Mouse (Mus musculus): ENCODE measurements around the gene Srsf10.

The Srsf10 gene

GRCm38 (mm10) chr4:135855536-135856222 is at the start of gene Srsf10:
TSS of gene Srsf10 (plus strand) at chr4:135855747.
- peak; percentile 98 for DNase-seq

- no peak for DNase-seq
Observed at GRCm38 (mm10) chr4:135814896-135815295, 40.7 kb upstream of the Srsf10 start.

DNA sequence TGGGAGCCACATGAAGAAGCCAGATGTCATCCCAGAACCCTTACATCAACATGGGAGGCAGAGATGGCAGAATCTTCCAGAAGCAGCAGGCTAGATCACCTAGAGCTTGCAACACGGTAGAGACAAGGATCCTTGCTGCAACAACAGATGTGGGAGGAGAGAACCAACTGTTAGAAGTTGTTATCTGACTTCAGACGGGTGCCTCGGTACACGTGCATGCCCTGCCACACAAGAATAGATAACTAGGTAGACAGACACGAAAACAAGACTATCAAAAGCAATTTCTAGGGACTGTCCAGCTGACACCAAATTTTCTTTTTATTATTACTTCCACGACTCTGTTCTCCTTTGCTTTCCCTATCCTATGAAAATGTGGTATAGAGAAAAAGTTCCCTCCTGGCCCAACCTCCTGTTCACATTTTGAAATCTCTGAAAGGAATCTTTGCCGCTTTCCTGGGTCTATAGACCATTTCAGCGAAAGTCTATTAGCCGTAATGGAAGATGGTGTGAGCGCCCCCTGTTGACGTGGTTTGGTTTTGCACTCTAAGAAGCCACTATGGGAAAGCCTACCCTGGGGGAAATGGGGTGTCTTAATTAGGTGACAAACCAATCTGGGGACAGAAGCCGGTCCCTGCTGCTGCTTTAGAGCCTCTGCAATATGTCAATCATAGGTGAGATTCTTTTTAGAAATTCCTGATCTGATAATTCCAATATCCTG is 38.5 kb upstream of the Srsf10 start:
- peak; percentile 54 for DNase-seq

GRCm38 (mm10) chr4:135818366-135818765 is 37.2 kb upstream of the Srsf10 start:
- DNase-seq = no peak

DNA sequence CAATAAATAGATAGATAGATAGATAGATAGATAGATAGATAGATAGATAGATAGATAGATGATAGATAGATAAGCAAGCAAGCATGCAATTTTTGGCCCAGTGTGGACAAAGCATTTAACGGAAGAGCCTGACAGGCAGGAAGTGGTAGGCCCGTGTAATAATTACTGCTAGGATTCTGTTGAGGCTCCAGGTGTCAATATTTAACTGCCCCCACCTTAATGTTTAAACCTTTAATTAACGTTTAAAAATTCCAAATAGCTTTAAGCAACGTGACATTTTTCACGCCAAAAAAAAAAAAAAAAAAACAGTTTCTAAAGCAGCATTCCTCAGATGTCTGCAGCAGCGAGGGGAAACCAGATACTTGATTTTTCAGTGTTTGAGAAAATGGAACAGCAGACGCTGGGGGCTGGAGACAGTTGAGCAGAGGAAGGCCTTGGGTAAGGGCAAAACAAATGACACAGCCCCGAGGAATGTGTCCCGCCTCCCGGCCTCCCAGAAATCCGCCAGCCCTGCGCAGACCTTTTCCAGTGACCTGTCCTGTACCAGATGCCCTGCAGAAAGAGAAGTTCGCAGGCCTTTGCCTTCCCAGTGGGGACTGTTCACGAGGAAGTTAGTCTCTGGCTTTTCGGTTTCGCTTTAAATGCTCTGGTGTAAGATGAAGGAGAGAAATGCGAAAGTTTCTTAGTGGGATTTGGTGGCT is 35.6 kb upstream of the Srsf10 start:
- no peak for DNase-seq

DNA sequence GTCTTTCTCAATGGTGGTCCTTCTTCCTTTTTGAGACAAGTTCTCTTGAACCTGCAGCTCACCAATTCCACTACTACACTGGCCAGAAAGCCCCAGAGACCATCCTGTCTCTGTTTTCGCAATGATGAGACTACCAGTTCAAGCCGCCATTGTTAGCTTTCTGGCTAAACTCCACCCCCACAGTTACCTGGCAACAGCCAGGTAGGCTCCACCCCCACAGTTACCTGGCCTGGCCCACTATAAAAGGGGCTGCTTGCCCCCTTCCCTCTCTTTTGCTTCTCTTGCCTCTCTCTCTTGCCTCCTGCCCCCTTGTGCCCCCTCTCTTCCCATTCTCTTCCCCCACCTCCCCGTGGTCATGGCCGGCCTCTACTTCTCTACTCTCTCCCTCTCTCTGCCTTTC is 33.8 kb upstream of the Srsf10 start:
- DNase-seq = no peak

GRCm38 (mm10) chr4:135823298-135823697 is 32.2 kb upstream of the Srsf10 start:
- DNase-seq = peak; percentile 58

DNA sequence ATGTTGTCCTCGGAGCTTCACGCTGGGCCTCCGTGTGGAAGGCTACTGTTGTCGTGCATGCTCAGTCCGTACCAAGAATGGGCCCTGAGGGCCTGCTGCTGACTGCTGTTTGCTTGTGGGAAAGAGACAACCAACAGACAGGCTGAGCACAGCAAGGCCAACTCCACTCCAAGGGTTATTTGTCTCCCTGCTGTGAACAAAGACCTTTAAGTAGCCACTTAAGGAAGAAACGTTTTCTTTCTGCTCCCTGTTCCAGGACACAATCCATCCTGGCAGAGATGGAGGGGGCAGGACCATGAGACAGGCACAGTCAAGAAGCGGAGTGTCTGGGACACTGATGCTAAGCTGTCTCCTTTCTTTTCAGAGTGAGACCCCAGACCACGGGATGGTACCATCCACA is 31.3 kb upstream of the Srsf10 start:
- no peak for DNase-seq

DNA sequence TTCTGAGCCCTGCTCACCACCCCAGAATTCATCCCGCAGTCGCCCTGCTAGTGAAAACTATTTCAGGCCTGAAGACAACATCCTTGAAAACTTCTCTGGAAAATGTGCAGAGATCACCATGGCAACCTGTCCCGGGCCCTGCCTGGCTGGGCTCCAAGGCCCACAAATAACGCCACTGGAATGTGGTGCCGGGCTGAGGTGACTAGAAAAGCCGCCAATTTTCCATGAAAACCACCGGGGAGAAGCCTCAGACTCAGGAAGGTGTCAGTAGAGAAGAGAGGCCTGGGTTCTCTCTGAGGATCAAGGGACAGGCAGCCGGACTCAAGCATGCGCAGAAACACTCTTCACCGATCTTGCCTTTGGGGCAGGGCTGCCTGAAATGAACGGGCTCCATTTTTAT is 27.1 kb upstream of the Srsf10 start:
- DNase-seq = no peak

DNA sequence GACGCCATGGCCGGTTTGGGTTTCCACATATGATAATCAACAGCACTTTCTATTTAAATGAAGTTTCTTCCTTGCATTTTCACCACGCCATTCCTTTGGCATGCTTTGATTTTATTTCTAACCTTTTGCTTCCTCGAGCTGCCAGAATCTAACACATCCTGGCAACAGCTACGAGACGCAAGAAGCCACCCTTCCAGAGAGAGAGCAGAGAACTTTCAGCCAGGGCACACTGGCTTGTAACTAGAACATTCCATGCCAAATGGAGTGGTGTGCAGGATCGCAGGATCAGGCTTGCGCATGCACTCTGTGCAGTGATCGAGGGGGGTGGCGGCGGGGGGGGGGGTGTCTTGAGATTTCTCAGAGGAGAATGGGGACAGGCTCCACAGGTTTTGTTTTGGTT is 23.5 kb upstream of the Srsf10 start:
- no peak for DNase-seq

- DNase-seq = no peak
Observed at GRCm38 (mm10) chr4:135833301-135834123, 22.0 kb upstream of the Srsf10 start.

DNA sequence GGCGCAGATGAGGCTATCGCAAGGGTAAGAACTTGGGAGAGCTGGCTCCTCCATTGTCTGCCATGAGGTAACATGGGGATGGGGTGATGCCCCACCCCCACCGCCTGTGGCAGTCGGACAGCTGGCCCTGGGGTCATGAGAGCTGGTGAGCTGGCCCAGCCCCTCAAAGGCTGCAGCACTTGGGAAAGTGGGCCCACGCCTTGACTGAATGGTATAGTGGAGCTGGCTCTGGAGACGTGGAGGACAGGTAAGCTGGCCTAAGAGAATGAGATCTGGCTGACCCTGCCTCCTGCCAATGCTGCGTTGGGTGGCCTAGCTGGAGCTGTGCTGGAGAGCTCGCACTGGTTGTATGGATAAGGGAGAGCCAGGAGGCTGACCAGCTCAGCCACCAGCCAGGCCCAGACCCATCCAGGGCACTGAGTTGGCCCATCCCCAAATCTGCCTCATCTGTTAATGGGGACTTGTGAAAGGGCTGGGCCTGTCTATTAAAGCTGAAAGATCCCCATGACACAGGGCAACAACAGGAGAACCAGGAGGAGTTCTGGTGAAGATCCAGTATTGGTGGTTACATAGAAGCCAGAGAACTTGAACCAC is 21.3 kb upstream of the Srsf10 start:
- no peak for DNase-seq

DNA sequence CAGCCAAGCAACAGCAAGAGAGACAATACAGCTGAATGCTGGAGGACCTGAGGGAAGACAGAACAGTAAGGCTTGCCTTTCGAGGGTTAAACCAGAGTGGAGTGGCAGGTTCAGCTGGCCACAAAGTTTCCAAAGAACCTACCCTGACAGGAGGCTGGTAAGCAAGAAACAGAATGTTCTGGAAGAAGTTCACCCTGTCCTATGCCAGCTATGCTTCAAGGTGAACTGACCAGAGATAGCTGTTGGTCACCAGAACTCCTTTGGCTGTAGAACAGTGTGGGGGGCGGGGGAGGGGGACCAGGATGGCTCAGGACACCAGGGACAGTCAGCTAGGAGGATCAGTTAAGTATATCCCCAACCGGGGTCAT is 16.6 kb upstream of the Srsf10 start:
- DNase-seq = no peak

DNA sequence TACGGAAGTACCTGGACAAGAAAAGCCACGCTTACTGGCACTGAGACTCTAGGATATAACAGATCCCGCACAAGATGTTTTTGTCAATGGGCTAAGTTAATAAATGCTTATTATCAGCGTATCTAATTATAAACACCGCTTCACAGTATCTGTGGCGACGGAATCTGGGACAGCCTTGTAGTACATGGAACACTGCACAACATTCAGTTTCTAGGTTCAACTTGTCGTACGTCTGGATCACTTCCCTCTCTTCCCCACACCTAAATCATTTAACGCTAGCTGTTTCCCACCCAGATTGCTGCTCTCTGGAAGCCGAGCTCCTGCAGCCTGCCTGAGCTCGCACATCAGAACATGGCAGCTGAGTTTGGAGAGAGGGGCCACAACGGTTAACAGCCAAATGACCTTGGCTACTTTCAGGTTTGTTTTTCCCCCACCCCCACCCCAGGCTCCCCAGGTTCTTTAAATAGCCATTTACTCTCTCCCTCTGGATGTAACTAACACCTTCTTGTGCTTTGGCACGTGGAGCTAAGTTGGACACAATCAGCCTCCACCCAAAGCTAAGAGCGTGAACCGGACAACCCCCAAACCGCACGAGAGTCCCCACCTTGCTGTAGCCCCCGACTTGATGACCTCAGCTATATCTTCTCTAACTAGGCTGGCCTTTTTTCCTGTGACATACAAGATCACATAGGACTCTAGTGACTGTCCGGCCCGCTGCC is 16.1 kb upstream of the Srsf10 start:
- DNase-seq = no peak

- no peak for DNase-seq
Observed at GRCm38 (mm10) chr4:135844400-135844799, 11.1 kb upstream of the Srsf10 start.

GRCm38 (mm10) chr4:135847581-135847980 is 8.0 kb upstream of the Srsf10 start:
- no peak for DNase-seq

DNA sequence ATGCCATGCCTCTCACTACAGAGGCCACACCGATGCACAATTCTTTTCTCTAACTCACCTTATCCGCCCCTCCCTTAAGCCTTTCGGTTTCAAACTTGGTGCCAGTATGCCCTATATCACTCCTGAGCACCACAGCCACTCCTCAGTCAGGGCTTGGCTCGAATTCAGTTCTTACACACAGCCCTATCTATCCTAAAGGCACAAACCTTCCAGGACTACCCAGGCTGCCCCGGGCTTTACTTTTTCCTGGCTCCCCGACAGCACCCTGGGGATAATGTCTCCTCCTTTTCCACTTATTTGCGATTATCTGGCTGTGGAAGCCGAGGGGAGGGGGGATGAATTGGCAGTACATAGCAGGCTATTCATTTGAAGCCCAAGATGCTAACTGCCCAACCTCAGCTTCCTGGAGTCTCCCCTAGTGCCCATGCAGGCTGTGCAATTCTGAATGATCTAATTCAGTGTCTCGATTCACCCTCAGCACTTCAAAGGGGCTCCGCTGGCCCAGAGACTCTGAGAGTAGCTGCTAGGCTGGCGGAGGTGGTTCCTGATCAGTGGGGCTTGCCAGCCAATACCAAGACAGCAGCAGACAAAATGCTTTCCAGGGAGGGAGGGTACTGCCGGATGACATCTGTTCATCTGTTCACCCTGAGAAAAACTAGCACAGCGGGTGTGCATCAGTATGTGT is 5.0 kb upstream of the Srsf10 start:
- DNase-seq = peak; percentile 67

DNA sequence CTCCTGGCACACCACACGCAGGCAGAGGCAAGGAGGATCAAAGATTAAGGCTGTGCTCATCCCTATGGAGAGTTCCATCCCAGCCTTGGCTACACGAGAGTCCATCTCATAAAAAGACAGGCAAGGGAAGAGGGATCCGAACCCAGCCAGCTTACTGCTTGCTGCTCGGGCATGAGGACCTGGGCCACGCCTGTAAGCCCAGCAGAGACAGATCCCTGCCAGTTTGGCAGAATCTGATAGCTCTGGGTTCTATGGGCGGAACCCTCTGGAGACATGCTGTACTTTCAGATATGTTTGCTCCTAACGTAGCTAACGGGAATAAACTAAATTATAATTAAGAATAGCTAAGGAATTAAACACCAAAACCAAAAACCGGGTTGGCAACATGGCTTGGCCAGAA is 3.6 kb upstream of the Srsf10 start:
- no peak for DNase-seq

DNA sequence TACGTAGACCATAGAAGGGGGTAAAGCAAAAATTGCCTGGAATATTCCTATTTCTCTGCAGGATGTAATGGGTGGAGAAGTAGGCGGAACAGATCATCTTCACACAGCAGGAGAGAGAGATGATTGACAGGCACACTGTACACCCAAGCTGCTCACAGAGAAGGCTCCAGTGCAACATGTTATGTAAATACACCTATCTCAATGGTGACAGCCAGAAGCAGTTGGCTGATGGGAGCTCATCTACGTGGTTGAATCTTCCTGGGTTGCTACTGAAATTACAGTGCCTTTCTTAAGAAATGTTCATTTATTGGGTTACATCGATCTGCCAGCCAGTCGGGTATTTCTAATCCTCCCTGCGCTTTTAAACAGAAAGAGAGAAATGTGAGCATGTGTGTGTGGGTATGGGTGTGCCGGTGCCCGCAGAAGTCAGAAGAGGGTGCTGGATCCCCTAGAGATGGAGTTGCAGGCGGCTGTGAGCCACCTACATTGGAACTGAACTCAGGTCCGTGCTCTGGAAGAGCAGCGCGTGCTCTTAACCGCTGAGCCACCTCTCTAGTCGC is 1.5 kb upstream of the Srsf10 start:
- DNase-seq = no peak

DNA sequence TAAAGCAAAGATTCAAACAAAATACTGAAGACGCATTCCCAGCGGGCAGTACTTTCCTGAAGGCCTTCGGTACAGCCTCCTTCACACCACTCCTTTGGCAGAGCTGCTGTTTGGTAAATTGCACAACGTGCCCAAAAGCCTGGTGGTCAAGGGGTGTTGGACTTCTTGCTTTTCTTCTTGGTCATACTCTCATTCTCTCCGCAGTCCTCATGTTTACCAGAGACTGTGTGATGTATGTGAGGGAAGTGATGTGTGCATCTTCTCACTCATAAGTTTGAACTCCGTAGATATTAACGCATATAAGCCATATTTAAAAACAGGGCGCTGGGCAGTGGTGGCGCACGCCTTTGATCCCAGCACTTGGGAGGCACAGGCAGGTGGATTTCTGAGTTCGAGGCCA is 917 bp upstream of the Srsf10 start:
- no peak for DNase-seq

GRCm38 (mm10) chr4:135855080-135855479 is 467 bp upstream of the Srsf10 start:
- DNase-seq = peak; percentile 47
